Mouse (Mus musculus): ENCODE measurements around the gene Grap.
"Not testable (repeated sequence)": the region's sequence is repeated elsewhere in the genome, so short reads cannot be mapped to it uniquely, and the experiment has no call there.

Gene Grap

DNA sequence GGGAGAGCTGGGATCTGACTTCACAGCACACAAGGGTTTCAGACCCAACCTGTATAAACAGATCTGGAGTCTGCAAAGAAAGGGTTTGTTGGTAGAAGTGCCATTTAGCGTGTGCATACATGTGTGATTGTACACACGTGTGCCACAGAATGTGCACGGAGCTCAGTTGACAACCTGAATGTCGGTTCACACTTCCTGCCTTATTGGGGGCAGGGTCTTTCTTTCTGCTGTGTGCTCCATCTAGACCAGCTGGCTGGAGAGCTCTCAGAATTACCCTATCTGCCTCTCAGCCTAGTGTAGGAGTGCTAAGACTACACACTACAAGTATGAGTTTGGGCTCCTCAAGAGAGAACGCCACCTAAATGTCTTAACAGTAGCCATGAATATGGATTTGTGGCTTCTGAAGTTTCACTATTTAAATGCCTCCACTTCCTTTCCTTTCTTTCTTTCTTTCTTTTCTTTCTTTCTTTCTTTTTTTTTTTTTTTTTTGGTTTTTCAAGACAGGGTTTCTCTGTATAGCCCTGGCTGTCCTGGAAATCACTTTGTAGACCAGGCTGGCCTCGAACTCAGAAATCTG, 13.4 kb upstream of the Grap start:
- DNase-seq = no peak

DNA sequence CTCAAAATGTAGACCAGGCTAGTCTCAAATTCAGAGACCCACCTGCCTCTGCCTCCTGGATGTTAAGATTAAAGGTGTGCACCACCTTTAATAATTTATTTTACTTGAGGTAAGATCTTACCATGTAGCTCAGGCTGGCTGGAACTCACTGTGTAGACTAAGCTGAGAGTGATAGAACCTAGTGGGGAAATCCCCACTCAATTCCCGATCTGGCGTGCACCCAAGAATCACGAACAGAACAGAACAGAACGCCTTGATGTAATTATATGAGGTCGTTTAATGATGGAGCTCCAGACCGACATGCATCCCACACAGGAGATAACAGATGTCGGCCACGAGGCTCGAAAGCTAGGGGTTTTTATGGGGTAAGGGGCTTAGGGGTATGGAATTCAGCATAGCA, 12.5 kb upstream of the Grap start:
- not testable (repeated sequence) for DNase-seq

DNA sequence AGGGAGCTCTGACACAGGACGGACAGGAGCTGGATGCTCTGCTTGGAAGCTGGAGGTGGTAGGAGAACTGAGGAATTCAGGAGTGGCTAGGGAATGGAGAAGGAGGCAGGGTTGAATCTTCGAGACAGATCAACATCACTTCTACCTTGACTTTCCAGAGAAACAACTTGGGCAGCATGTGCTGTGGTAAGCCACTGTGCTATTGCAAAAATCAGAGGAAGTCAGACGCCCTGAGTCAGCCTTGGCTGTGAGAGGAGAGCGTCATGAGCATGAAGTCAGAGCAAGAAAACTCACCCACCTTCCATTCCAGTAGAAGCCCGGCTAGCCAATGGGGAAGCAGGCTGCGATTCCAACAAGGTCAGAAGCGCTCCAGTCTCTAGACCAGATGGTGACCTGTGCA, 11.0 kb upstream of the Grap start:
- DNase-seq = no peak

DNA sequence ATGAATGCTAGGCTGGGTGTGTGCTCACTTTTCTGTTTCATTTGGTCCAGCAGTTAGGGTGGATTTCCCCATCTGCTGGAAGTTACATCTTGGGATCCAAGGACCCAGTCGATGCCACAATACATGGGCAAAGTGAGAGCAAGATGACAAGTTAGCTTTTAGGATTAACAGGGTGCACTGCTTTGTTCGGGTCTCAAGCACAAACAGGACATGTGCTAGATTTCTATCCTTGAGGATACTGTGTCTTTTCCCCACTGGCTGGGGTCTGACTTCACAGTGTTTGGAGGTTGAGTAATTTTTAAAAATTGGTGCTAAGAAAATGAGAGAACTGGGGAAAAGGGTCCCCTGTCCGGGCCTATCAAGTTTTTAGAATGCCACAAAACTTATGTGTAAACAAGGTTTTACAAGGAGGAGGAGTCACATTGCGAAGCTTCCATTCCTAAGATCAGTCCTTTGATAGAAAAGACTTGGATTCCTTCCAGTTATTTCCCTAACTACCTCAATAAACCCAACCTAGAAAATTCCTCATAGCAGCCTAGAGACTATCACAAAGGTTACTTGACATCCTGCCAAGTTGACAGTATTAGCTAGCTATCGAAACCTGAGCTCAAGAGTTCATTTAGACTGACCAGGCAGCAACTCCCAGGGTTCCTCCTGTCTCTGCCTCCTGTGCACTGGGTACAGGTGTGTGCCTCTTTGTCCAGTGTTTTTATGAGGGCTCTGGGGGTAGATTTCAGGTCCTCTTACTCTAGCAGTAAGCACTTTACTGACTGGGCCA, 9.7 kb upstream of the Grap start:
- no peak for DNase-seq

DNA sequence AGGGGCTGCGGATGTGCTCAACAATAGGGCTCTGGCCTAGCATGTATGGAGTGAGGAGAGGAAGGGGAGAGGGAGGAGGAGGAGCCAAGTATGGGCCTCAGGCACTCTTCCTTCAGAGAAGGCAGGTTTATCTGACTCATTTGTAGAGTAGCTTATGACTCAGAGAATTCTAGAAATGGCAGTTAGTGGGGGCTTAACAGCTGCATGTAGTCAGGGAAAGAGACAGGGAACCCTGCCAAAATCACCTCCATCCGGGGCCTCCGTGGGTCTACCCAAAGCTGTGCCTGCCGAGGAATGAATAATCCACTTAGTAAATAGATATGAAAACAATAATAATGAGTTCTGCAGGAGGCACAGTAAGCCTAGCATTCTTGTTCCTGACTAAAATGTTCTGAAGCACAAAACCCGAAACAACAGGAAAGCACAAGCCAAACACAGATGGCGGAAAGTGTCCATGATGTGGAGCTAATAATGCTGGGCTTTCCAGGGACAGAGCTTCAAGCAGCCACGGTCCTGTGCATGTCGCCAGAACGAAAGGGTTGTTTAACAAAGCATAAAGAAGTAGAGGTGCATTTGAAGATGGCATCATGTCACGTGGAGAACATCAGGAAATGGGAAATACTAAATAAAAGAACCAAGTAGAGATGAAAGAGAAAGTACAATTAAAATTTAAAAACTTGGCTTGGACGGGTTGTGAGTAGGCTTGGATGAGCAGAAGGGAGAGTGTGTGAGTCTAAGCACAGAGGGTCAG, 8.3 kb upstream of the Grap start:
- DNase-seq = no peak

DNA sequence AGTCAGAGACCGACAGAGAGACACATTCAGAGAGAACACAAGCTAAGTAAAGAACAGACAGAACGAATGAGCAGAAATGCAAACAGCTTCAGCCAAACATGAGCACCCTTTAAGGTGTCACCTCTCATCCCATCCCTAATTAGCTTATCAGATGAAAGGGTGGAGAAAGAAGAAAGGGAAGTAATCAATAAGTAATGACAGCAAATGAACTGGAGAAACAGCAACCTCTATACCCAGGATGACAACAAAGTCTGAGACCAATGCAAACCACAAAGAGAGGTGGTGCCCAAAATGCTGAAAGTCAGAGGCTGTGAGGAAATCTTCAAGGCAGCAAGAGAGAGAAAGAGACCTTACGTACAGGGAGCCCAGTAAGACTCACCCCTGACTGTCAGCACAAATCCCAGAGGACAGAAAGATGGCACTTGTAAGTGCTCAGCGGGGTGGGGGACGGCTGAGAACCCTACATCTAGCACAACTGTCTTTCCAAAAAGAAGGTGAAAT, 7.7 kb upstream of the Grap start:
- DNase-seq = no peak

DNA sequence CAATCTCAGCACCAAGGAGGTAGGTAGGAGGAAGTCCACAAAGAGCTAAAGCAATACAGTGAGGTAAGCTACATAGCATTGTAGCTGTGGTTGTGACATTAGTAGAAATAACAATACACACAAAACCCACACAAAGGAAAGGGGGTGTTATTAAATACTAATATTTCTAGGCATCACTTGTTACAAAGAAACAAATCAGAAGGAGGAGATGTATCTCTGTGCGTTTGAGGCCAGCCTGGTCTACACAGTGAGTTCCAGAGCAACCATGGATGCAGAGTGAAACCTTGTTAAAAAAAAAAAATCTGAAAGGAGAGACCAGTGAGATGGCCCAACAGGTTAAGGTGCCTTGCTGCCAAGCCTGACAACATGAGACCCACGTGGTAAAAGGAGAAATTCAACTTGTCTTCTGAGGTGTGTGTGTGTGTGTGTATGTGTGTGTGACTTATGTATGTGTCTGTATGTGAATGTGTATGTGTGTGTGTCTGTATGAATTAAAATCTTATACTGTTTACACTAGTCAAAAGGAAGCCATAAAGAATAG, 6.5 kb upstream of the Grap start:
- no peak for DNase-seq

DNA sequence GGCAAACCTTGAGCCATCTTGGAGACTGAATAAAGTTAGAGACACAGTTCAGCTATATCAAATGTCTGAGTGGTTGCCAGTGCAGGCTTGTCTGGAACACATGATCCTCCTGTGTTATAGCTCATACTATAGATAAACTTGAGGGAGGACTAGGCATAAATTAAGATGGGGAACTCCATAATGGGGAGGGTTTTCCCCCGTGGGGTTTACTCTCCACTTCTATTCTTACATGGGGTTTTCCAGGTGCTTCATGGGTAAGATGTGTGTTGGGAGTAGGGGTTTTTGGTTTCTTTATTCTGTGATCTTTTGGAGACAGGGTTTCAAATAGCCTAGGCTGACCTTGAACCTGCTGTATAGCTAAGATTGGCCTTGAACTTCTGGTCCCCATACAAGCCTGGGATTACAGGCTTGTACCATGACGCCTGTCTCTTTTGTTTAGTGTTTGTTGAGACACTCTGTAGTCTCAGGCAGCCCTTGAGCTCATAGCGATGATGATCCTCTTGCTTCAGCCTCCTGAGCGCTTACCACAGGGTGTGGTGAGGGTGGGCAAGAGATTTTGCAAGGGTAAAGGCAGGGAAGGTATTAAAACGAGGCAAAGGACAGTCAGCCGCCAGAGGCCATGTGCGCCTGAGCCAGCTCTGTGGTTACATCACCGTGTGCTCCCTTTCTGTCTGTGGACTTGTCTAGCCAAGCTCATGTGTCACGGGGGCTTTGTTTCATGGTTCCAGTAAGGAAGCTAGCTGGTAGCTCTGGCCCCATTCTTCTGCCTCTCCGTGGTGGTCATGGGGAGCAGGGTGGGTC, 5.8 kb upstream of the Grap start:
- no peak for DNase-seq

DNA sequence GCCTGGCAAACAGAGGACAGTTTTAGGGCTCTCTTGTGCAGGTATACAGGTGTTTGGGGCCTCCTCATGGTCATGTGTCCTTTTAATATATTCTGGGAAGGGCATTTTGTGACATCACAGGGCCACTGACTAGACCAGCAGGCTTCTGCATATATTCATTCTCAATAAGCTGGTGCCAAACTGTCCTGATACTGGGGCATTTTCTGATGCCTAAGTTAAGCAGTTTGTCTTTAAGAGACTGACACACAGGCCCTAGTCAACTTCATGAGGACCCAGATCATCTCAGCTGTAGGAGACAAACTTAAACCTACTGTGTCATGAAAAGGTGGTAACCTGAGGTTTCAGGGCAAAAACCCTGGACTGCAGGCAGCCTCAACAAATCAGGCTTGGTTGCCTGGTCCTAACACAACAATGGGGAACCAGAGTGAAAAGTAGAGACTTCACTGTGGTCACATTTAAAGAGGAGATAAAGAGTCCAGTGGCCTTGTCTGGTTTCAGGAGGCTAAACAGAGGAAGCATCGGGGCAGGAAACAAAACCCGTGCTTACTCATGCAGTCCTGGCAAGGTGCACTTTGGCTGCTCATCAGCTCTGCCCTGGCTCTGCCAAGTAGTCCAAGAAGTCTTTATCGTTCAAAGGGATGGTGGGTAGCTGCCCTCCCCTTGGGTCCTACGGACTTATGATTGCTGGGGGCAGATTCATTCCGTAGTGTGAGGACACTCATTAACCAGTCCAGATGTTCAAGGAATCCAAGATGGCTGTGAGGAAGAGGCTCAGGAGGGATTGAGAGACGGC, 4.9 kb upstream of the Grap start:
- DNase-seq = peak; percentile 29 to 38

DNA sequence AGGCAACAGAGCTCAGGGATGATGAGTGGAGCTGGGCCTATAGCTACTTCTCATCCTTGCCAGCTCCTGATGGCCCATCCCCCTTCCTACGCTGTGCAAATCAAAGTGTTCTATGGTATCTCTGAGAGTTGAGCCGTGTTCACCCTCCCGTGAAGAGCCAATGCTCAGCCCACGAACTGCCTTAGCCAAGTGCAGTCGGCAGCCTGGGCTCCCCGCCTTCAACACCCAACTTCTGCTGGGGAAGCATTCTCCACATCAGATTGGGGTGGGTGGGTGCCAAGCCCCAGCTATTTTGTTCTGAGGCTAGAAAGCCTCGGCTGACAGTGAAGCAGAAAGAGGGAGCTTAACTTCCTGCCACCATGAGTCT, 4.3 kb upstream of the Grap start:
- DNase-seq = no peak

DNA sequence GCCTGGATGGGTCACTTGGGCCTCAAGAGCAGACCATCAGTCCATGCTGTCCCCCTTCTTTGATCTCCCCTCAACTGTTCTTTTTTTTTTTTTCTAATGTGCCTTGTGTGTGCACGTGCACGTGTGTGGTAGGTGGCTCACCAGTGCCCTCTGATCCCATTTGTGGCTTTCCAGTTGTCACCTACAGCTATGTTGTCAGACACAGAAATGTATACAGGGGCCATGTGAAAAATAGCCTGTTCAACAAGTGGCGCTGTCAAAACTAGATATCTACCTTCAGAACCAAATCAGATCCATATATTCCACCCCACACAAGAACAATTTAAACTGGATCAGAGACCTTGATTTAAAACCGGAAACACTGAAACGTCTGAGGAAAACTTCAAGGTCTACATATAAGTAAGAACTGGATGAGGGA, 3.9 kb upstream of the Grap start:
- DNase-seq = no peak

DNA sequence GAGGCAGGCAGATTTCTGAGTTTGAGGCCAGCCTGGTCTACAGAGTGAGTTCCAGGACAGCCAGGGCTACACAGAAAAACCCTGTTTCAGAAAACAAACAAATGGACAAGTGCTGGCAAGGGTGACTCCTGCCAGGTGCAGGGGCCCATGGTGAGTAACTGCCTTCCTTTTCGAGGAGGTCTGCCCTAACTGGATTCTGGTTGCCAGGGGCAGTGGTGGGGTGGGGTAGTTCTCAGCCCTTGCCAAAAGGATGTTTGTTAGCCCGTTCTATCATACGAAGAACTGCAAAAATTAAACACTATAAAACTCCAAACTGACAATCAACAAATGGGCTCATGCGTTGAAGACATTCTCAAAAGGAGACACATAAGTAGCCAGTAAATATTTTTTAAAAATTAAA, 3.4 kb upstream of the Grap start:
- no peak for DNase-seq

DNA sequence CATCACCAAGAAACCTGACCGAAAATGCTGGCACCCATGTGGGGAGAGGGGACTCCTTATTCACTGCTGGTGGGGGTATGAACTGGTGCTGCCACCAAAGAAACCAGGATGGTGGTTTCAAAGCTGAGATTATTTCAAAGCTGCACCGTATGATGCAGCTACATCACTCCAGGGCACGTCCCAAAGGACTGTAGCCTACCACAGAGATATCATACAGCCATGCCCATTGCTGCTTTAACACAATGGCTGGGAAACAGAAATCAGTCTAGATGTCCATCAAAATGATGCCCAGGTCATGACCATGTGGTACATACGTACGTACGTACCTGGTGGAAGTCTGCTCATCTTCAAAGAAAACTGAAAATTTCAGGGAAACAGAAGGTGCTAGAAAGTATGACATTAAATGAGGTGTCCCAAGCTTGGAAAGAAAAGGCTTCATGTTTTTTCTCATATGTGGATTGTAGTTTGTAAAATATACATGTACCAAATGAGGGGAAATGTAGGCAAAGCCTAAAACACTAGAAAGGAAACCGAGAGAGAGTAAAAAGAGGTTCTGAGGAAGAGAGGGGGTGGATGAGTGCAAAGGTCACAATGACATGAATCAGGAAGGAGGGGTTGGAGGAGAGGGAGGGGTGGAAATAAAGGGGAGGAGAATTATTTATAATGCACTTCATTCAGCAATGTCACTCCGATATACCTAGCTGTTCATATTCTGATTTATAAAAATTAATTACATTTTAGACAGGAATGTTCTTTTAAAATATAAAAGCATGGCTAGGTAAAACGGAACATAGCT, 2.4 kb upstream of the Grap start:
- DNase-seq = no peak

DNA sequence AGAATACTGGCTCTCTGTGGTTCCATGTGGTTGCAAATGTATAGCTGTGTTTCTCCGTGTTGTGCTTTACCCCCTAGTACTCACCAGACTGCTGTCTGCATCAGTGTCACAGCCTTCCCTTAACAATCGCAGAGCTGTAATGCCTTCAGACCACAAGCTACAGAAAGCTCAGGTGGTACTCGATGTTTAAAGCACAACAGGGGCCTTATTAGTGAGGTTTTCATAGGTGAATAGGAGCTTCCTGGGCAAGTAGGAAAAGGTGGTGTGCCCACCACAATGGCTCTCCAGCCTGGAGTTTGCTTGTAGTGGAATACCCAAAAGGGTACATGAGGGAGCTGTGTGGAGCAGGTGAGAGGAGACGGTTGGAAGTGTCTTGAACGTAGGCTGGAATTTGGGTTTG, 849 bp upstream of the Grap start:
- no peak for DNase-seq

DNA sequence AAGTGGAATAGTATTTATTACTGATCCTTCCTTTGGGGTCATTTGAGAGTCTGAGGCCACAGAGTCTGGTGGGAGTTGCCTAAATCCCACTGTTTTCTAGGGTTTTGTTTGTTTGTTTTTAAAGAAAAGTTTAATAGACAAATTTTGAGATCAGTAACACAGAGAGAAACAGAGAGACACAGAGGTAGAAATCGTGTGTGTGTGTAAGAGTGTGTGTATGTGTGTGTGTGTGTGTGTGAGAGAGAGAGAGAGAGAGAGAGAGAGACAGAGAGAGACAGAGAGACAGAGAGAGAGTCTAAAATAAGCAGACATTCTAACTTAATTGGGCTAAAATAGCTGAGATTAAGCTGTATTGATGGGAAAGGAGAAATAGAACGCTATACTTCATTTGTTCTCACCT, 503 bp downstream of the Grap start:
- no peak for DNase-seq

DNA sequence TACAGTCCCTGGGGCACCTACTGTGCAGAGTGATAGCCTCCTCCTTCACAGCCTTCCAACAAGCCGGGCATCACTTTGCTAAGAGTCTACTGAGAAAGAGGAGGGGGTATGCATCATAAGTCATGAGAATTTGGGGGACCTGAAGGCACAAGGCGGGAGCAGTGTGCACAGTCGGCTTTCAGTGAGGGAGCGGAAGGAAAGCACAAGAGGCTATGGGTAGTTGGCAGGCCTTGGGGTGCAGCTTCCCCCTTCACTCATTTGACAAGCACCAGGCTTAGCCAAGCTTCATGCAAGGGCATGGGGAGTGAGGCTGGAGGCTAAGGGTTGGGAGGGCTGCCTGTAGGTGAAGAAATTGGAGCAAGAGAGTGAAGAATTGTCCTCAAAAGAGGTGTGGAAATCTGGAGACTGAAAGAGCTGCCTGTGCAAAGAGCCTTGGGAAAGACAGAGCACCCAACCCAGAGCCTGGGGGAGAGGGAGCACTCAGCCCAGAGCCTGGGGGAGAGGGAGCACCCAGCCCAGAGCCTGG, 1.8 kb downstream of the Grap start:
- no peak for DNase-seq

DNA sequence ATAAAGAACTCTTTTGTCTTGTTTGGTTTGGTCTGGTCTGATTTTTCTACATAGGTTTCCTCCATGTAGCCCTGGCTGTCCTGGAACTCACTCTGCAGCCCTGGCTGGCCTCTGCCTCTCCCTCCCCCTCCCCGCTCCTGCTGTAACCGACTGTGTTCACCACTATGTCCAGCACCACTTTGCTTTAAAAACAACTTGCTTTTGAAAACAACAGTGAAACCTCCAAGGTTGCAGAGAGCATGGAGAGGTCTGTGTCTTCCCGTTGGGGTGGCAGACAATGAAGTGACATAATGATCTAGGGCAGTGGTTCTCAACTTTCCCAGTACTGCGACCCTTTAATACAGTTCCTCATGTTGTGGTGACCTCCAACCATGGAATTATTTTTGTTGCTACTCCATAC, 2.6 kb downstream of the Grap start:
- no peak for DNase-seq

DNA sequence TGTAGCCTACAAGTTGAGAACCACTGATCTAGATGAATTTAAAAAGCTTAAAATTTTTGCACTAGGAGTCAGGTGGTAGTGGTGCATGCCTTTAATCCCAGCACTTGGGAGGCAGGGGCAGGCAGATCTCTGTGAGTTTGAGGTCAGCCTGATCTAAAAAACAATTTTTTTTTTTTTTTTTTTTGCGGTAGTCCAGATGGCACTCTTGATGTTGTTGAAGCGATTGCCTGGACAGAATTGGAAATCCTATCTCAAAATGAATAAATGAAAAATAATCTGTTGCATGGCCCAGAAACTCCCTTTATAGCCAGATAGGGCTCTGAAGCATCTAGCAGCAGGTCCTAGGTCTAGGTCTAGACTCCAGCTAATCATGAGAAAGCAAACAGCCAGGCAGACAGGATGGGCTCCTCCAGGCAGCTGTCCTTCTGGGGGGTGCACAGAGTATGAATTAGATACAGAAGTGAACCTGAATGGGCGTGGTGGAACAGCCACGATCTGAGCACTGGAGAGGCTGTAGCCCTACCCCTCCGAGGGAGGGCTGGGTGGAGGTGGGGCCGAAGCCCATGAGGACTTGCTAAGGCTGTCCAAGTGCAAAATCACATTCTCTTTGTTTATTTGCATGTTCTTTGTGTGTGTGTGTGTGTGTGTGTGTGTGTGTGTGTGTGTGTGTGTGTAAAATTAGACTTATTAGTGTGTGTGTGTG, 3.2 kb downstream of the Grap start:
- no peak for DNase-seq

DNA sequence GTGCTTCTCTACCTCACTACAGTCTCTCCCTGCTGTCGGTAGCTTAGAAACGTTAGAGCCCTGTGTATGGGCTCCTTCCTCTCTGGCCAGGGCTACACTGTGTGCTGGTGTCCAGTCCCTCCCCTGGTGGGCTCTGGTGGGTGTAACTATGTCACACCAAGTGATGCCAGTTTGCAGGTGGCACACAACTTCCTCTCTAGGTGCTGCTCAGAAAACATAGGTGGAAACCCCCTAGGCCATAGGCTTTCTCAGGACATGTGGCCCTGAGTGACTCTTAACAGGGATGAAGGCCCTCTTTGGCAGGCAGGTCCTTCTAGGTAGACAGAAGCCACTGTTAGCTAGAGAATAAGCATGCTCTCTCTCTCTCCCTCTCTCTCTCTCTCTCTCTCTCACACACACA, 4.4 kb downstream of the Grap start:
- no peak for DNase-seq

DNA sequence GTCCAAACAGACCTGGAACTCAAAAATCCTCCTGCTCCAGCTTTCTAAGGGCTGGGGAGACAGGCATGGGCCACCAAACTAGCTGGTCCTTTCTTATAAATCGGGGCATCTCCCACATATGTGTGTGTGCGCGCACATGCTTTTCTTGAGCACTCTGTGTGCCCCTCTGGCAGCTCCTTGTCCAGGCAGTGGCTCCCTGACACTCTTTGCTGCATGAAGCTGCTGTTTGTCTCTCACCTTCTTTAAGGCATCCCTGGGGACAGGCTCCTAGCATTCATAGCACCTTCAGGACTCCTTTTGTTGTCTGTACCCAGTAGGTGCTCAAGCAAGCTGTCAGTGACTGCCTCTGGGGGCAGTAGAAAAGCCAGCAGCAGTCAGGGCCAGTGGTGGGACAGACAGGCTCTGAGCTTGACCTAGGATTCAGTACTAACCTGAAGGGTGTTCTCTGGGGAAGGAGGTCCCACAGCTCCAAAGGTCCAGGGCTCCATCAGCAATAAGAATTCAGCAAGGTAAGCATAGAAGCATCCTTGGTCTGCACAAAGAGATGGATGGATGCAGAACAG, 5.4 kb downstream of the Grap start:
- DNase-seq = no peak

All from cerebellum, postnatal 36 days (tissue).